Mouse (Mus musculus): ENCODE data around the gene Ppp2r5a. TPM values are rescaled to one million over a fixed set of nuclear protein-coding genes. Genes with fewer than 3 reads are reported as not detected.

Ppp2r5a gene
- polyA plus RNA-seq, 1 experiment from 2014 or later: 22.8 TPM

DNA sequence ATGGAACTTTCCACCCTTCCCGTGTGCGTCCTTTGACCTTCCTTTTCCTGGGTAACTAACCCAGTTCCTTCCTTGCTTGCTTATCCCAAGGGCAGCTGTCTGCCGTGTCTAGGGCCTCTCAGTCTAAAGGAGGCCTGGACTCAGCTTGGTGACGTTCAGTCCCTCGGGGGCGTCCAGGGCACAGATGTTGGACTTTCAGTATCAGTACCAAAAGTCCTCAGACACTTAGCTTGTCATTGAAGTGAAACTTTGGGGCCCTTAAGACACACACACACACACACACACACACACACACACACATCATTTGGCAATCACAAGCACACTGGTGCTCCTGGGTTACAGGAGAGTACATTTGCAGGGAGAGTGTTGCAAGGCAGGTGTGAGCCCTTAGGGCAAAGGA lies 98.9 kb downstream of the Ppp2r5a start:
- 64% methylated on average over 6 of the region's 6 CpGs for WGBS
- ATAC-seq (replicated peaks; ENCODE audit: extremely low read depth, insufficient read depth, low FRiP score): no peak
- Histone ChIP-seq H3K4me3 (ENCODE audit: low read length) (no peak overlapping the region), H3K27ac (ENCODE audit: low read length) (no peak overlapping the region), H3K9me3 (replicated peaks; ENCODE audit: control insufficient read depth, low read length) (no peaks in the 10 kb centered on the region), H3K36me3 (ENCODE audit: control insufficient read depth, insufficient read depth) (peaks cover 9% of the 10 kb centered on the region), H3K4me2 (ENCODE audit: low read depth, low read length) (no peak overlapping the region), H3K9ac (ENCODE audit: low read length) (no peak overlapping the region), H3K27me3 (ENCODE audit: control insufficient read depth, insufficient read depth, low read length) (no peaks in the 10 kb centered on the region), H3K4me1 (ENCODE audit: control insufficient read depth, insufficient read depth, low read length) (peaks cover 6% of the 10 kb centered on the region)

DNA sequence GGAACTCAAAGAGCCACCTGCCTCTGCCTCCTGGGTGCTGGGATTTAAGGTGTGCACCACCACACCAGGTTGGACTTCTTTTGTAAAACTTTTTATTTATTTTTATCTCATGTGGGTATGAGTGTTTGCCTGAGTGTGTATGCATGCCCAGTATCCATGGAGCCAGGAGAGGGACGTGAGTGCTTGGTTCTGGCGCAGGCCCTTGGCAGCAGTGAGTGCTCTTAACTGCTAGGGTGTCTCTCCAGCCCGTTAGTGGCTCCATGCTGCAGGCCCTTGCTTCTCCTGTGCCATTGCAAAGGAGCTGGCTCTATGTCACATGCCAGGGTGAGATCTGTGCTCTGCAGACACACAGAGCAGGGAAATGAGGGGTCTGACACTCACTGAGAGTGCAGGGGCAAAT lies 99.3 kb downstream of the Ppp2r5a start:
- H3K4me3 ChIP-seq (ENCODE audit: low read length): no peak overlapping the region
- no peak overlapping the region for H3K4me2 ChIP-seq (ENCODE audit: low read depth, low read length)
- no peak for ATAC-seq (replicated peaks; ENCODE audit: extremely low read depth, insufficient read depth, low FRiP score)
- peaks cover 9% of the 10 kb centered on the region for H3K36me3 ChIP-seq (ENCODE audit: control insufficient read depth, insufficient read depth)
- no peaks in the 10 kb centered on the region for H3K9me3 ChIP-seq (replicated peaks; ENCODE audit: control insufficient read depth, low read length)
- H3K27ac ChIP-seq (ENCODE audit: low read length): no peak overlapping the region
- 46% methylated on average over 3 of the region's 3 CpGs for WGBS
- H3K27me3 ChIP-seq (ENCODE audit: control insufficient read depth, insufficient read depth, low read length): no peaks in the 10 kb centered on the region
- no peak overlapping the region for H3K9ac ChIP-seq (ENCODE audit: low read length)
- H3K4me1 ChIP-seq (ENCODE audit: control insufficient read depth, insufficient read depth, low read length): peaks cover 9% of the 10 kb centered on the region

Other genes starting within 250 kb of the Ppp2r5a start
- gene Fam71a, start 238.5 kb downstream of the Ppp2r5a start, polyA plus RNA-seq (2015; fragmentation: Nextera tagmentation; extraction: Ambion mirVana): not detected in 2 replicates
- 14.6 and 16.8 TPM in 2 replicates for gene Atf3, start 185.2 kb downstream of the Ppp2r5a start, polyA plus RNA-seq (2015; fragmentation: Nextera tagmentation; extraction: Ambion mirVana)
- gene Nenf, start 85.1 kb downstream of the Ppp2r5a start, polyA plus RNA-seq (2015; fragmentation: Nextera tagmentation; extraction: Ambion mirVana): 112 and 114 TPM in 2 replicates
- 16.5 and 19.4 TPM in 2 replicates for gene Tmem206, start 77.4 kb downstream of the Ppp2r5a start, polyA plus RNA-seq (2015; fragmentation: Nextera tagmentation; extraction: Ambion mirVana)
- gene Dtl, start 172.3 kb upstream of the Ppp2r5a start, polyA plus RNA-seq (2015; fragmentation: Nextera tagmentation; extraction: Ambion mirVana): 23.9 and 26.9 TPM in 2 replicates
- gene Ints7, start 172.4 kb upstream of the Ppp2r5a start, polyA plus RNA-seq (2015; fragmentation: Nextera tagmentation; extraction: Ambion mirVana): 34.1 and 35.4 TPM in 2 replicates

Measured in heart, embryonic 16.5 days (tissue).